Mouse (Mus musculus) limb, embryonic 14.5 days (tissue): ENCODE measurements around the gene Mob2. TPM values are rescaled to one million over a fixed set of nuclear protein-coding genes. Genes with fewer than 3 reads are reported as not detected.

Experiments
- ATAC-seq: fragments of 200-750 bp; cut with Nextera tagmentation; 2 replicates; pipeline ENCODE4 v1.8.0; 2017; ENCODE audit warnings: low read depth, moderate number of reproducible peaks, moderate TSS enrichment; ENCODE audit not compliant: low FRiP score
- DNase-seq: peaks from one replicate; pipeline ENCODE4 v3.0.0-alpha.2; 2015; ENCODE audit warnings: low spot score
- H3K27ac ChIP-seq: fragments of 300-500 bp; sonication (generic); replicated peaks from 2 replicates; pipeline ENCODE4 v1.5.1; 2014; ENCODE audit warnings: low read depth, mild to moderate bottlenecking, low read length, moderate library complexity, mixed read lengths
- H3K27me3 ChIP-seq: fragments of 300-500 bp; sonication (generic); 2 replicates; pipeline ENCODE4 v1.6.1; 2014; ENCODE audit warnings: low read length, mixed read lengths; ENCODE audit not compliant: control insufficient read depth, insufficient read depth
- H3K36me3 ChIP-seq: fragments of 300-500 bp; sonication (generic); 2 replicates; pipeline ENCODE4 v1.6.1; 2014; ENCODE audit warnings: mild to moderate bottlenecking, low read length, moderate library complexity, mixed read lengths; ENCODE audit not compliant: control insufficient read depth, insufficient read depth
- H3K4me1 ChIP-seq: fragments of 300-500 bp; sonication (generic); 2 replicates; pipeline ENCODE4 v1.6.1; 2014; ENCODE audit warnings: antibody characterized with exemption, low read length, mixed read lengths; ENCODE audit not compliant: control insufficient read depth, insufficient read depth
- H3K4me2 ChIP-seq: fragments of 300-500 bp; sonication (generic); replicated peaks from 2 replicates; pipeline ENCODE4 v1.6.1; 2014; ENCODE audit warnings: low read depth, mild to moderate bottlenecking, low read length, moderate library complexity; ENCODE audit not compliant: severe bottlenecking
- H3K4me3 ChIP-seq: fragments of 300-500 bp; sonication (generic); replicated peaks from 2 replicates; pipeline ENCODE4 v1.5.1; 2014; ENCODE audit warnings: low read length
- H3K9ac ChIP-seq: fragments of 300-500 bp; sonication (generic); 2 replicates; pipeline ENCODE4 v1.6.1; 2014; ENCODE audit warnings: mild to moderate bottlenecking, low read depth, low read length, moderate library complexity; ENCODE audit not compliant: severe bottlenecking
- H3K9me3 ChIP-seq: fragments of 300-500 bp; sonication (generic); 2 replicates; pipeline ENCODE4 v1.6.1; 2016; ENCODE audit warnings: low read length; ENCODE audit not compliant: control insufficient read depth
- POLR2A ChIP-seq: fragments of 200-500 bp; IDR thresholded peaks from 2 replicates; pipeline ENCODE4 v1.8.0; 2012; ENCODE audit warnings: inconsistent platforms, mild to moderate bottlenecking, moderate library complexity, borderline replicate concordance; ENCODE audit not compliant: insufficient read depth, insufficient read length; ENCODE audit errors: extremely low read depth
- WGBS: fragments of 180-500 bp; shearing (Covaris S2); extraction: QIAGEN DNeasy Blood & Tissue Kit; methylation state at CpG from one replicate; pipeline ENCODE4 v1.1.7; 2014; 5-methylcytosine and 5-hydroxymethylcytosine counted together
- polyA plus RNA-seq, 2 experiments: library from polyadenylated mRNA; depleted of rRNA in 1 of 2; stranded (reverse) in 1 of 2; unstranded in 1 of 2; fragments of >200 nt; fragmentation: Nextera tagmentation in 1 of 2; extraction: Ambion mirVana in 1 of 2; gene quantifications; 2 replicates each; pipeline versions ENCODE4 v1.2.1 to v1.2.3; 2012 to 2014

Mob2 gene
- polyA plus RNA-seq, 2 experiments, result 55.2 to 73.6 TPM

GRCm38 (mm10) chr7:141978003-141978402 lies 82.9 kb downstream of the Mob2 start:
- WGBS, result 77% methylated on average over 6 of the region's 6 CpGs
- Histone ChIP-seq H3K4me1 (no peaks in the 10 kb centered on the region), H3K9me3 (no peaks in the 10 kb centered on the region), H3K4me3 (no peak overlapping the region), H3K36me3 (no peaks in the 10 kb centered on the region), H3K9ac (no peak overlapping the region), H3K27me3 (no peaks in the 10 kb centered on the region), H3K4me2 (no peak overlapping the region), H3K27ac (no peak overlapping the region)
- ATAC-seq (no peak), DNase-seq (no peak)
- no peak for TF ChIP-seq POLR2A

GRCm38 (mm10) chr7:141972831-141973619 lies 87.8 kb downstream of the Mob2 start:
- ATAC-seq (no peak), DNase-seq (peak; percentile 52)
- no peak overlapping the region for H3K4me3 ChIP-seq
- H3K4me2 ChIP-seq, result no peak overlapping the region
- no peak overlapping the region for H3K9ac ChIP-seq
- H3K4me1 ChIP-seq, result no peaks in the 10 kb centered on the region
- TF ChIP-seq POLR2A, result no peak
- H3K27ac ChIP-seq, result no peak overlapping the region
- no peaks in the 10 kb centered on the region for H3K27me3 ChIP-seq
- no peaks in the 10 kb centered on the region for H3K9me3 ChIP-seq
- no peaks in the 10 kb centered on the region for H3K36me3 ChIP-seq
- WGBS, result 26% methylated on average over 7 of the region's 7 CpGs

DNA sequence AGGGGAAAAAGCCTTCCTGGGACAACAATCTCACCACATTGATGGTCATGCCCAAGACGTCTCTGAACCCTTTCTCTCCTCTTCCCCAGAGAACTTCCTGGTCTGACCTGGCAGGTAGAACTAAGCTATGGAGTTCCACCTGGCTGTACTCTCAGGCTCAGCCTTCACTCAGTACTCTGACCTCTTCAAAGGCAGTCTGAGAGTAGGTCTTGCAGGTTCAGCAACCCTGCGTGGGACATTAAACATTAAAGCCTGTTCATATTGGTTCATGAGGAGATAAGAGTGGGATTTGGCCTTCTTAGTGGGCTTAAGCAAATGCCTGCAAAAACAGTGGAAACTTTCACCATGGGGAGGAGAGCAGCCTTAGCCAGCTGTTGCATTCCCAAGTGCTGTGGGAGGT lies 94.6 kb downstream of the Mob2 start:
- no peaks in the 10 kb centered on the region for H3K36me3 ChIP-seq
- no peaks in the 10 kb centered on the region for H3K9me3 ChIP-seq
- no peak for TF ChIP-seq POLR2A
- no peak overlapping the region for H3K9ac ChIP-seq
- no peak overlapping the region for H3K4me2 ChIP-seq
- no peaks in the 10 kb centered on the region for H3K4me1 ChIP-seq
- no peak for ATAC-seq
- no peaks in the 10 kb centered on the region for H3K27me3 ChIP-seq
- H3K4me3 ChIP-seq, result no peak overlapping the region
- no peak overlapping the region for H3K27ac ChIP-seq
- WGBS, result 73% methylated on average over 2 of the region's 2 CpGs
- DNase-seq, result no peak

DNA sequence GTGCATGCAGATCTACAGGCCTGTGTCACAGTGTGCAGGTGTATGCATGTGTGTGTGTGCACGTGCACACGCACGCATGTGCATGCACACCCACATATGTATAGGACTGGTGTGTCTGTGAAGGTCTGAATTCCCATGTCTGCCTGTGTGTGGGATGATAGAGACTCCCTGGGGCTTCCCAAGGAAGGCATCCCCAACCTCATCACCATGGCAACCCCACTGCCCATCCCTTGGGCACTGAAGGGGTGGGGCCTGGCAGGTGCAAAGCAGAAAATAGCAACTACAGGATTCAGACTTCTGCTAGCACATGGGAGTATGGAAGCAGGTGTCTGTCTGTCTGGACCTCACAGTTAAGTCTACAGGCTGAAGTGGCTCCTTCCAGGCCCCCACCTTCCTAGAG lies 98.3 kb downstream of the Mob2 start:
- Histone ChIP-seq H3K27me3 (no peaks in the 10 kb centered on the region), H3K27ac (no peak overlapping the region), H3K9ac (no peak overlapping the region), H3K4me2 (no peak overlapping the region), H3K9me3 (no peaks in the 10 kb centered on the region), H3K4me3 (no peak overlapping the region), H3K36me3 (no peaks in the 10 kb centered on the region), H3K4me1 (no peaks in the 10 kb centered on the region)
- WGBS, result 89% methylated on average over 3 of the region's 3 CpGs
- DNase-seq, result no peak
- ATAC-seq, result no peak
- TF ChIP-seq POLR2A, result no peak

DNA sequence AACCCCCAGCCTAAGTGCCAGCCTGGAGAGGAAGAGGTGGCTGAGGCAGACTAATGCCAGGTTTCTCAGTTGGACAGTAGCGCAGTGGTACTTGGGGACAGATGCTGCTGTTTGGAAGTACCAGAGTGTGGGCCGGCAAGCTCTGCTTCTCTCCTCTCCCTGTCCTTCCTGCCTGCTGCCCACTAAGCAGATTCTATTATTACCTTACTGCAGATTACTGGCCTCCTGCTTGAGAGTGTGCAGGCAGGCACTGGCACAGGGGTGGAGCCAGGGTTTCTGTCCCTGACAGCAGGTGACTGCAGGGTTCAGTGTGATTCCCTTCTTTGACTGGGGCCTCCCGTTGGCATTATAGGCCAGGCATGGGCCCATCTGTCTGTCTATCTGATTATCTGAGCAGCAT lies 99.4 kb downstream of the Mob2 start:
- H3K36me3 ChIP-seq, result no peaks in the 10 kb centered on the region
- H3K4me2 ChIP-seq, result no peak overlapping the region
- DNase-seq (no peak), ATAC-seq (no peak)
- no peaks in the 10 kb centered on the region for H3K9me3 ChIP-seq
- no peak overlapping the region for H3K4me3 ChIP-seq
- H3K4me1 ChIP-seq, result no peaks in the 10 kb centered on the region
- TF ChIP-seq POLR2A, result no peak
- H3K9ac ChIP-seq, result no peak overlapping the region
- no peak overlapping the region for H3K27ac ChIP-seq
- 91% methylated on average over 3 of the region's 3 CpGs for WGBS
- H3K27me3 ChIP-seq, result no peaks in the 10 kb centered on the region
